Mouse (Mus musculus) monocyte, adult 5-6 weeks (primary cell): ENCODE measurements around the gene Gpr3. TPM values are rescaled to one million over a fixed set of nuclear protein-coding genes. Genes with fewer than 3 reads are reported as not detected.
A peak's percentile ranks its signal among the peaks of the same experiment; 100 is the strongest.

Experiments used
- ATAC-seq: fragments of 153-309, 156-312 bp; replicated peaks from 2 replicates; pipeline ENCODE4 v1.8.0; 2017; ENCODE audit warnings: mild to moderate bottlenecking; ENCODE audit not compliant: low TSS enrichment, insufficient number of reproducible peaks, severe bottlenecking, poor library complexity, low FRiP score
- total RNA-seq: library from RNA; stranded (forward); fragments of 200-1000, 200-491, 200-594 nt; gene quantifications from 3 replicates; pipeline ENCODE4 v1.2.3, GENCODE M21; 2017

Gene Gpr3
- total RNA-seq, 1 experiment from 2014 or later = not detected

DNA sequence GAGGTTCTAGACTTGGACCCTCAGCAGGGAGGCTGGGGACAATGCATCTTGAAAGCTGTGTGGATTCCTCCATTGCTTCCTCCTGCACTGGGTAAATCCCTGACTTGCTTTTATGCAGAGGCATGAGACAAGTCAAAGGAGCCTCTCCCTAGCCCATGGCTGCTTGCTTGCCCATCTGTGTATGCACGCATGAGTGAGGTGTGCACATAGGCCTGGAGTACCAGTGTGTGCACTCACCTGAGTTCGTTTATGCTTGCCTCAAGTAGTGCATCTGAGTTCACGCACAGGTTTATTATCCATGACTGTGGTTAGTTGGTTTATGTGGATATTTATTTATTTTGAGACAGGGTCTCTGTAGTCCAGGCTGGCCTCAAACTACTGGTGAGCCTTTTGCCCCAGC, 10.1 kb downstream of the Gpr3 start:
- ATAC-seq = no peak

DNA sequence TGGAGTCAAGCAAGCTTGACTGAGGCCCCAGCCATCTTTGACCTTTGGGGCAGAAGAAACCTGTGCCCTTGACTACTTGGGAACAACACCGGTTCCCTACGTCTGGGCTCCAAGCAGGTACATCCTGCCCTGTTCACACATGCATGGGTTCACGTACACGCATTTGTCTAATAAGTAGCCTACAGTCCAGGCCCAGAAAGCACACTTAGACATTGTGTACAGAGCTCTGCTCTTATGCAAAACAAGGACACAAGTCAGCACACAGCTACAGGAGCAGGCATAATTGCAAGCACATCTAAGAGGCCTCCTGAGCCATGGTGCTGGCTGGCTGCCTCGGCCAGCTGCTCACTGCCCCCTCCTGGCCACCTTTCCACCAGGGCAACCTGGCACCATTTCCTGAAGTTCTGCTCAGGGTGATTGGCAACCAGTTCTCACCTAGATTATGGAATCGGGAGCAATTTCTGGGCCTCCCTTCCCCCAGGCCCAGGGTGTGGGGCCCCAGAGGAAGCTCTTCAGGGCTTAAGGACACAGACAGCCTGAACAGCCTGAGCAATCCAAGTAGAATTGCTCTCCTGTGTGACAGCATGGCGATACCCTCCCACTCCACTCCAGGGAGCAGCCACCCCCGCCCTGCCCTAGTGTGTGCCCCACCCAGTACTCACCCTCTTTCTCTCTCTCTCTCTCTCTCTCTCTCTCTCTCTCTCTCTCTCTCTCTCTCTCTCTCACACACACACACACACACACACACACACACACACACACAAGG, 11.1 kb downstream of the Gpr3 start:
- peak; percentile 51 for ATAC-seq

DNA sequence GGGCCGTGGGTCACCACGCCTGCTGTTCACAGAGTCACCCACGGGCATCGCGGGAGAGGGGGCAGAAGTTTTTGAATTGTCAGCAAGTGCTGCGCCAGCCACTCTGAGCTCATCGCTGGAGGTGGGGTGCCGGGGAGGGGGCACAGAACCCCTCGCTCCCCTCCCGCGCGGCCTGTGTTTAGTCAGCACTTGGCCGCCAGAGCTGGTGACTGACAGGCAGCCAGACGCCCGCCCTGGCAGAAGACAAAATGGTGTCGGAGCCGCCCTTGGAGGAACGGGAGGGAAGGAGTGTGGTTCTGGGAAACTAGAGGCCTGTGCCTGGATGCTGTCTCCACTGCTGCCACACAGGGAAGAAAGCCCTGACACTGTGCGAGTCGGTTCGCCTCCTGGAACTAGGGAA, 12.0 kb downstream of the Gpr3 start:
- no peak for ATAC-seq

DNA sequence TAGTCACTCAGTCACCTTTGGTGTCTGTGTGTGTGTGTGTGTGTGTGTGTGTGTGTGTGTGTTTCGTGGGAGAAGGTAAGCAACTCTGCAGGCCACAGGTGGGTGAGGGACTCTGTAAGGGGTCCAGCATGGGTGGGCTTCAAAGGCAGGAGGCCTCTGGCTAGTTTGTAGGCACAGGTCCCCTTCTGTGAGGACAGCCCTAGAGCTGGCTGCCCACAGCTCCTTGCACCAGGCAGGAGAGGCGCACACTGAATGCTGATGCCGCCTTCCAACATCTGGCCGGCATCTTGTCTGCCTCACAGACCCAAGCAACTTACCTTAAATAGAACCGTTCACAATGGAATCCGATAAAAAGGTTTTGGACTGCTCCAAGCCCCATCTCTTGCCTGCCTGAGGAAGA, 12.6 kb downstream of the Gpr3 start:
- ATAC-seq = no peak

DNA sequence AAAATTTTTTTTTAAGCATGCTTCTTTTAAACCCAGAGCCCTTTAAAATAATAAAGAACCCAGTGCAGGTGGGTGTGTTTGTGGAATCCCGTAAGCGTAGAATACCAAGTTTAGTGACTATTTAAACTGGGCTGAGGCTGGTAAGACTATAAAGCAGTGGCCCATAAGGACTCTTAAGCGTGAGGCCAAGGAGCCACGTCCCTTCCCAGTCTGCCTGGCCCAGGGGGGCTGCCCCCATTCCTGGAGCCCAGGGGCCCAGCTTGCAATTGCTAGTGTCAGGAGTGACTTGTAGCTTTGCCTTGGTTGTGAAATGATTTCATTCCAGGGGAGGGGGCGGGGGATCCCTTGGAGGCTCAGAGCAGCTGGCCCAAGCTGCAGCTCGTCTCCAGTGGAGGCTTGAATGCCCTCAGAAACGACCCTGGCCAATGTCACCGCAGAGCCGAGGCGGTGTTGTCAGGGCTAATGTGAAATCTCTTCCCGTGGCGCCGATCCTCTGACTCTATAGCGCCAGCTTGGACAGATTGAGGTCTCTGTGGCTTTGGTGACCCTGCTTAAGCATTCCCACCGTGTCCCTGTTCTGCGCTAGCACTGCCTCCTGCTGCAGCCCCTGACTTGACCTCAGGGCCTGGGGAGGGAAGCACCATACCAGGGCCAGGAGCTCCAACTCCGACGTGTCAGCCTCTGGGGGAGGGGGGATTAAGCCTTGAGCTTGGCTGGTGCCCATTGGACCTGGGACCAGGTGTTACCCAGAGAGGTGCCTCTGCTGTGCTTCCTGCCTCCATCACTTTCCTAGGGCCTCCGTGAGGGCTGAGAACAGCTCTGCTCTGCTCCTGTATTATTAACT, 13.8 kb downstream of the Gpr3 start:
- ATAC-seq = no peak

DNA sequence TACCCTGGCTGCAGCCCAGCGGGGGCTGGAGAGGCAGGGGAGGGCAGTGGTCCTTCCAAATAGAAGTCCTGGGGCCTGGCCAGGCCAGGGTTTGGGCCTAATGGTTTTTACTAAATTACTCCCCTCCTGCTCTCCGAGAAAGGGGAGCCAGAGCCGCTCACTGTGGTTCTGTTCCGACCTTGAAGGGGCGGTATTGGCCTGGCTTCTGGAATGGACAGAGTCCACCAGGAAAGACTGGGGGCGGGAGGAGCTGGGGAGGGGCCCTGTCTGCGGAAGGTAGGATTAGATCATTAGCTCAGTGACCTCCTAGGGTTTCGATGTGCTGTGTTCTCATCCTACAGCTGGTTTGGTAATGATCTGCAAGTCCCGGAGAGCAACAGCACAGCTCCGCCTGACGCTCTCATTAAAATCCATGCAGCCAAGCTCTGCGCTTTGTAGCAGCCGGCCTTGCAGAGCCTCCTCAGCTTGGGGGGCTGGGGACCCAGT, 14.5 kb downstream of the Gpr3 start:
- ATAC-seq = no peak

DNA sequence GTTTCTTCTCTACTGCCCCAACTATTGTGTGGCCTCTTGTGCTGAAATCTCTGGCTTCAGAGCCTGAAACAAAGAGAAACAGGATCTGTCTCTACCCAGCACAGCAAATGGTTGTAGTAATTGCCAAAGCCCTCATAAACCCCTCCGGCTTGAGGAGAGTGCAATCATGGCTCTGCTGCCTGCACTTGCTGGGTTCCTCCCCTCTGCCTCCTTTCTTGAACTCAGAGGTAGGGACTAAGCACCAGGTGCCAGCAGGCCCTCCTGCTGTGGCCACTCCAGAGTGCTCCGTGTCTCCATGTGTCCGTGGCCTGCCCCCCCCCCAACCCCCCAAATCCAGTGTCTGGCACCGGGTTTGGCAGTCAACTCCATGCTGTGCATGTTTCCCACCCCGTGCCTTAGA, 15.0 kb downstream of the Gpr3 start:
- ATAC-seq = no peak

DNA sequence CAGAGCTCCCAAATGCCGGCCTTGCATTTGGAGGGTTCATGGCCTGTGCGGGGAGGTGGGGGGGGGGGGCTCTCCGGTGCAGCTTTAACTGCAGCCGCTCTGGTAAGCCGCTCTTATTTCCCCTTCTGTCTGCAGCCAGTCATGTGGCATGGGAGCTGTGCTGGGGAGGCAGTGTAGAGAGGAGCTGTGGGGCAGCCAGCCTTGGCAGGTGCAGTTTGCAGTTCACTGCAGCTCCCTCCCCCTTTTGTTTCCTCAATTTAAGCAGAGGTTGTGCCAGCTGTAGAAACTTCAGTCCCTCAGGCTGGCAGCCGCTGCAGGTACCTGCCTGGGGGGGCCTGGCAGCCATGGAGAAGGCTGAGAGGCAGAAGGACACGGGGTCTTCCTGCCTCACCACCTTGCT, 15.5 kb downstream of the Gpr3 start:
- no peak for ATAC-seq

DNA sequence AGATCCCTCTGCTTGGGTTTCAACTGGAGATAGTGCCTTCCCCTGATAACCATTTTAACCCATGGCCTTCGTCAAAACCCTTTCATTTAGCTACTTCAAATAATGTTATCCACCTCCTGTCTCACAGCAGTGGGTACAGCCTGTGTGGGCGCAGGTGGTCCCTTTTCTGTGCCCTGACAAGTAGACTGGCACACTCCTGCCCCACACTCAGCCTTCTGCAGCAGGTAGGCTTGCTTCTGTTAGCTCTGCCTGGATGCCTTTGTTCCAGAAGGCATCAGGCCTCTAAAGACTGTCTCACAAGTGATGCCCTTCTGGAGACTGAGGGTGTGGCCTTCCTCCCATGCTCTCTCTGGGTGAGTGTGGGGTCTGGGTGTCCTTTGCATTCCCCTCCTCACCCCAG, 16.2 kb downstream of the Gpr3 start:
- ATAC-seq = no peak

DNA sequence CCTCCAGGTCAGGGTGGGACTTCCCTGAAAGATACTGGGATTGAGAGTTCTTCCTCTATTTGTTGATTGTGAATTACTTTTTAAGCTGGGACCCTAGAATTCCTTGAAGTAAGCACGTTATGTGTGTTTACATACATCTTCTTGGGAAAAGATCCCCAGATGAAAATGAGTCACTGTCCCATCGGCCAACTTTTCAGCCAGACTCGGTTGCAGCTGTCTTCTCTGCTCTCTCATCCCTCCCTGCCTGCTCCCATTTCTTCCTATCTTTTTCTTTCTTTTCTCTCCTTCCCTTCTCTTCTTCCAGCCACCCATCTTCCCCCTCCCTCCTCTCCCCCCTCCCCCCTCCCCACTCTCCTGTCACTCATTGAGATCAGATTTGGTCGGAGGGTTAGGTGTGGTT, 17.3 kb downstream of the Gpr3 start:
- ATAC-seq = no peak

DNA sequence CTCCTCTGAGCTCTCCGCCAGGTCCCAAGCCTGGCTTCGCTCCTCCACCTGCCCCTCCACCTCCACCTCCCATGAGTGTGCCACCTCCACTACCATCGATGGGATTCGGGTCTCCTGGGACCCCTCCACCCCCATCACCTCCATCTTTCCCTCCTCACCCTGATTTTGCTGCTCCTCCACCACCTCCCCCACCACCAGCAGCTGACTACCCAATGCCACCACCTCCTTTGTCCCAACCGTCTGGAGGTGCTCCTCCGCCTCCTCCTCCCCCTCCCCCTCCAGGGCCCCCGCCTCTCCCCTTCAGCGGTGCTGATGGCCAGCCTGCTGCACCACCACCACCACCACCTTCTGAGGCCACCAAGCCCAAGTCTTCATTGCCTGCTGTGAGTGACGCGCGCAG, 17.9 kb downstream of the Gpr3 start:
- no peak for ATAC-seq

DNA sequence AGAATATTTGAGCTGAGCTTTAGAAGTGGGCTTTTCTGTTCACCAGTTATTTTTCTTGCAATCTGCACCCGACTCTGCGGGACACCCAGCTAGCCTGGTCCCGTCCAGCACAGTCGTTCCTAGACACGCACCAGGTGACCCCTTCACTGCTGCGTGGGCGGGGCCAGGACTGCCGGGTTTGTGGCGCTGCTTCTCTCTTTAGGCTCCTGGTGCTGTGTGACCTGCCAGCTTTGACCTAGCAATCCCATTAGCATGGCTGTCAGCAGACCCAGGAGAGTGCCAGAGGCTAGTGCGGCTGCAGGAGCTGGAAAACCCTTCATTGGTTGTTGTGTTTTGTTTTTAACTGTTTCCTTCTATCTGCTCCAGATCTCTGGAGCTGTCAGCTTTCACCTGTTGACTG, 22.9 kb downstream of the Gpr3 start:
- no peak for ATAC-seq

DNA sequence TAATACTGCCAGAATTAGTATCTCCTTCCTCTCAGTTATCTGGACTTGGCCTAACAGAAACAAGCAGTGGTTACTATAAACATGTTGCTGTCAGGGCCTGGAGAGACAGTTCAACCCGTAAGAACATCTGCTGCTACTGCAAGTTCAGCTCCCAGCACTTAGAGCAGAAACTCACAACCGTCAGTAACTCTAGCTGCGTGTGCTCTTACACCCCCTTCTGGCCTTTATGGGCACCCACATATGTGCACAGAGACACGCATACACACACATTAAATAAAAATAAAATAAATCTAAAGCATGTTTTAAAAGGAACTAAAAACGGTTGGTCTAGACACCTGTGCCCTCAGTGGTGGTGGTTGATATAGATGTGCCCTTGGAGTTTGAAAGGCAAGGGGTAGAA, 25.5 kb downstream of the Gpr3 start:
- no peak; the same call in 1 of the 2 replicates for ATAC-seq

DNA sequence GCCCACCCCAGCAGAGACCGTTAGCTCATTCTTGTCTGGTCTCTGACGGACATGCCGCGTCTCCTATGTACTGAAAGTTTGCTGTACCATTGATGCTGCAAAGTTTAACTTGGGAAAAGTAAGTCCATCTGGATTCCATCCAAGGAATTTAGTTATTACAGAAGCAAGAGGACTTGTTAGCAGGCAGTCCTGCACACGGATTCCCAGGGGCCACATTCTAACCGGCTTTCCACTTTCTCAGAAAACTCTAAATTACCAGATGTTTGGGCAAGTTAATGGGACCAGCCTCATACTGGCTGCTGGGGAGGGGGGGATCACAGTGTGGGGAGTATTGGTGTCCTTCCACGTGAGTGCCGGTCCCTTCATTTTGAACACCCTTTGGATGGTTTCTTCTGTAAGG, 26.4 kb downstream of the Gpr3 start:
- ATAC-seq = no peak

DNA sequence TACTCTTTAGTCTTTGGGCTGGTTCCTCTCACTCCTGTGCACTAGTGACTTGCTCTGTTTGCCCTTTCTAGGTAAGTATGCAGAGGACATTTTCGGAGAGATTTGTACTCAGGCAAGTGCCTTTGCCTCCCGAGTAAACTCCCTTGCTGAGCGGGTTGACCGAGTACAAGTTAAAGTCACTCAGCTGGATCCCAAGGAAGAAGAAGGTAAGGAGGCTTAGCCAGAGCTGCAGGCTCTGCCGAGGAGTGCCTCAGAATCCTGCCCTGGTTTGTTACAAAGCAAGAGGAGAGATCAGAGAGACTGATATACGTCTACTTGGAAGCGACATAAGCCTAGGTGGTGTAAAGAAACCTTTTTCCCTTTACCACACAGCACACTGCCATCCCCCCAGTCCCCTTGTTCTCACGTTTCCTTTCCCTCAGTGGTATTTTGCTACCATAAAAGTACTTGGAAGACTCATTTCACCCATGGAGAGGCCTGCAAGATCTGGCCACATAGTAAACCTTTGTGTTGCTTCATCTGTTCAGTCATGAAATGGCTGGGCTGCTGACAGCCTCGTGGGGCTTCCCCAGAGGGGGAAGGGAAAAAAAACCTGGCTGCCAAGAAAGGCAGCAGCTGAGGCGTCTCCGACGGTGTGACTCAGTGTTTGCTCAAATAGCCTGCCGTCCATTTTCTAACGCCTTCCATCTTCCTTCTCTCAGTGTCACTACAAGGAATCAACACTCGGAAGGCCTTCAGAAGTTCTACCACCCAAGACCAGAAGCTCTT, 27.3 kb downstream of the Gpr3 start:
- no peak for ATAC-seq

DNA sequence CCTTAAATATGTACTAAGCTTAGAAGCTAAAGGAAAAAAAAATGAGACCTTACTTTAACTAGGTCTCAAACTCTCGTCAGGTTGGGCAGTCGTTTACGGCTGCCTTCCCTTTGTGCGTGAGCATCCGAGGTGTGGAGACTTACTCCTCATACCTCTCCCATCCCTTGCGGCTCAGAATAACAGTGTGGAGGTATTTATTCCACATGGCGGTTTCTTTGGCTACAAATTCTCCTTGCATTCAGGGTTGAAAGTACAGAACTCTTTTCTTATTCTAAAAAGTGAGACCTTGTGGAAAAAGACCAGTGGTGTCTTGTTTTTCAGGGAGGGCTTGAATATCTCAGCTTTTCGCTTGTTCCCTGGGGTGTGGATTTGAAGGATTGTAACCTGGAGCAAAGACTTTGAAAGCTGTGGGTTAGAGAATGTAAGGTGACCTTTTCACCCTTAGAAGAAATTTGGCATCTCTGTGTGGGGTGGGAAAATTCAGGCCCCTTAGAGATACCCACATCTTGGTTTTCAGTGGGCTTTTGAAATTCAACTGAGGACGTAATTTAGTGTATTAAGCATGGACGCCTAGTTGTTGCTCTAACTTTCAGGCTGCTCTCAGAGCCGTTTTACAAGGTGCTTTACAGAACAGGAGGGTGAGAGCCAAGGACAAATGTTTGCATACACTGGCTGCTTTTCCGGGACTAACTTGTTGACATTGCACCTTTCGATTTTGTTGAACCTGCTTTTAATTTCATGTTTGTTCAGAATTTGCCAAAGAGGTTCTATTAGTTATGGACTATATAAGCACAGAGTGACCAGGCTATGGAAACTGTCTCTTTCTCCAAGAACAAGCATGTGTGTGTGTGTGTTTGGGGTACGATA, 28.1 kb downstream of the Gpr3 start:
- ATAC-seq = no peak

DNA sequence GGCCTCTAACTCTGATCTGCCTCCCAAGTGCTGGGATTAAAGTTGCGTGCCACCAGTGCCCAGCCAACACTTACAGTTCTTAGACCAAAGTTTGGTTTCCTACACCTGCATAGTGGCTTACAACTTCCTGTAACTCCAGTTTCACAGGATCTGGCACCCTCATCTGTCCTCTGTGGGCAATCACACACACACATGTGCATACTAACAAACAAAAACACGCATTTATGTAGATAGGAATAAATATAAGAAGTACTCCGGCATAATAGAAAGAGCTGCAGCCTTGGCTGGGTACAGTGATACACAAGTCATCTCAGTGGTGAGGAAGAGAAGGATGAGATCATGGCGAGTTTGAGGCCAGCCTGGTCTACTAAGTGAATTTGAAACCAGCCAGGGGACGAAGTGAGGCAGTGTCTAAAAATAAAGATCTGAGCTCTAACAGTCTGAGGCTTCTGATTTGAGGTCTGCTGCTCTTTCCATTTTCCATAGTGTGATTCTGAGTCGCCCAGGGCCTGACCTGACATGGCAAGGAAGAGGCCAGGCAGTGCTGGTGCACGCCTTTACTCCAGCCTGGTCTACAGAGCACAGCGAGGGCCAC, 29.8 kb downstream of the Gpr3 start:
- no peak for ATAC-seq

DNA sequence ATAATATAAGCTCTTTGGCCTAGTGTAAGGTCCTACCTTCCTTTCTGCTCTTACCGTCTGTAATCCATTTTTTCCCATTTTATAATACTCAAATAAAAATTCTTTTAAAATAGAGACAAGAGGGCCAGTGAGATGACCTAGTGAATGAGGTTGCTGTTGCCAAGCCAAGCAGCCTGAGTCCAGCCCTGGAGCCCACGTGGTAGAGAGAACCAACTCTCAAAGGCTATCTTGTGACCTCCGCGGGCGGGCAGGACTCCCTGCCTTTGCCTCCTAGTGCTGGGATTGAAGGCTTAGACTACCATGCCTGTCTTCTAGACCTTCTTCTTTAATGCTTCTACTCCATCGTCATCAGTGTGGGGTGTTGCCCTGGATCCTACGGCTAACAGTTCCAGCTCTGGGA, 33.1 kb downstream of the Gpr3 start:
- ATAC-seq = no peak
